Mouse (Mus musculus): ENCODE measurements at regions not wholly inside any gene's neighbourhood (a gene's known extent, or its start where the extent isn't known, plus 50 kb on each side); places are given as distances from the start of the nearest gene placed in this dataset.

GRCm38 (mm10) chr4:54430789-54431188, 514.1 kb upstream of the Zfp462 start:
- DNase-seq = no peak

GRCm38 (mm10) chr4:54460596-54460995, 484.3 kb upstream of the Zfp462 start:
- DNase-seq = no peak

GRCm38 (mm10) chr4:54469176-54469575, 475.7 kb upstream of the Zfp462 start:
- DNase-seq = no peak

- DNase-seq = peak; percentile 12
Observed at GRCm38 (mm10) chr4:54470022-54471008, 474.5 kb upstream of the Zfp462 start.

GRCm38 (mm10) chr4:54471009-54471408, 473.8 kb upstream of the Zfp462 start:
- no peak for DNase-seq

- no peak for DNase-seq
Observed at GRCm38 (mm10) chr4:54481766-54482165, 463.1 kb upstream of the Zfp462 start.

GRCm38 (mm10) chr4:54493074-54493473, 451.8 kb upstream of the Zfp462 start:
- DNase-seq = no peak

- no peak for DNase-seq
Observed at GRCm38 (mm10) chr4:54497312-54497994, 447.4 kb upstream of the Zfp462 start.

GRCm38 (mm10) chr4:54515934-54516333, 428.9 kb upstream of the Zfp462 start:
- DNase-seq = no peak

- no peak for DNase-seq
Observed at GRCm38 (mm10) chr4:54523283-54523682, 421.6 kb upstream of the Zfp462 start.

GRCm38 (mm10) chr4:54526003-54526586, 418.8 kb upstream of the Zfp462 start:
- no peak for DNase-seq

- peak; percentile 58 for DNase-seq
Observed at GRCm38 (mm10) chr4:54527660-54528059, 417.2 kb upstream of the Zfp462 start.

GRCm38 (mm10) chr4:54531739-54532138, 413.1 kb upstream of the Zfp462 start:
- no peak for DNase-seq

GRCm38 (mm10) chr4:54533846-54534245, 411.0 kb upstream of the Zfp462 start:
- DNase-seq = no peak

GRCm38 (mm10) chr4:54552864-54553618, 391.8 kb upstream of the Zfp462 start:
- DNase-seq = no peak

- DNase-seq = no peak
Observed at GRCm38 (mm10) chr4:54563075-54563474, 381.8 kb upstream of the Zfp462 start.

GRCm38 (mm10) chr4:54573185-54573584, 371.7 kb upstream of the Zfp462 start:
- no peak for DNase-seq

GRCm38 (mm10) chr4:54587197-54587596, 357.7 kb upstream of the Zfp462 start:
- DNase-seq = peak; percentile 7

GRCm38 (mm10) chr4:54588704-54589103, 356.1 kb upstream of the Zfp462 start:
- DNase-seq = no peak

GRCm38 (mm10) chr4:54601671-54602512, 343.0 kb upstream of the Zfp462 start:
- peak; percentile 15 for DNase-seq

- DNase-seq = no peak
Observed at GRCm38 (mm10) chr4:54602513-54603205, 342.2 kb upstream of the Zfp462 start.
